Mouse (Mus musculus) adrenal gland, postnatal 25 days (tissue): Measurements from ENCODE around the gene Olfr1098. TPM values are rescaled to one million over a fixed set of nuclear protein-coding genes. Genes with fewer than 3 reads are reported as not detected.

Source experiments
- DNase-seq: peaks from one replicate; pipeline ENCODE4 v3.0.0; 2021; ENCODE audit warnings: mixed read lengths
- long read RNA-seq: library from polyadenylated mRNA; stranded (forward); transcript quantifications from one replicate; pipeline ENCODE4 v2.0.0, GENCODE M21; 2021
- total RNA-seq: library from RNA; stranded (reverse); gene quantifications from 2 replicates; pipeline ENCODE4 v1.2.3, GENCODE M21; 2021

The Olfr1098 gene
- total RNA-seq = not detected in 2 replicates
- long read RNA-seq = 0 reads

DNA sequence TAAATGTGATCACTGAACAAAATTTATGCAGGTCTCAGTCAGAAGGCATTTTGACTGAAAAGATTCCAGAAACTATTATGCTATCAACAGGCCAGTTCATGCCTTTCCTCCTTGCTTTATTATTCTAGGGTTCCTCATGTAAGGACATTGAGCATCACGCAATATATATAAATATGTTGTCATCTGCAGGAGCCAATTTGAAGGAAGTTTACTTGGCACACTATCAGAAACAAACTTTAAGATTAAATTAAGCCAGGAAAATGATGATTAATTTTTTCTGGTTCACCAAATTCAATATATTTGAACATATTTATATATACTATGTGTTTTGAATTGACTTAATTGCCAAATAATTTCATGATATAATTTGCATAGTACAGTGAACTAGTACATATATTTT lies at the start of gene Olfr1098:
TSS of gene Olfr1098 (minus strand) at position 101 of the 400 bp plus-strand sequence.
- DNase-seq = no peak

DNA sequence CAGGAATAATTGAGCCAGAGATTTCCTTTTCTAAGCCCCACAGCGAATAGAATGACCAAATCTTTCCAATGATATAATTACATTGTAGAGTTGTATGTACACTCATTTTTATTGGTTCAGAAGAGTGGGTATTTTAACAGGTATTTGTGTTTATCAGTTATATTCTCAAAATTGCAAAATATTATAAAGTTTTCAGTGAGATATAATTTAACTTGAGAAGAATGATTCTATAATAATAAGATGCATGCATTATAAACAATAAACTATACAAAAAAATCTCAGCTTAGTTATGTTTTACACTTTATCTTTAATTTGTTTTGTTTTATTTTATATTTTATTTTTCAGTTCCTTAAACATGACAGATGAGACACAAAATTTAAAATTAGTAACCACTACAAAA lies 36.2 kb upstream of the Olfr1098 start, which contains the start of gene Olfr1099:
TSS of gene Olfr1099 (minus strand) at position 101 of the 400 bp plus-strand sequence.
- DNase-seq = no peak

GRCm38 (mm10) chr2:86926557-86926956 lies 2.2 kb upstream of the Olfr1098 start:
- DNase-seq = no peak

DNA sequence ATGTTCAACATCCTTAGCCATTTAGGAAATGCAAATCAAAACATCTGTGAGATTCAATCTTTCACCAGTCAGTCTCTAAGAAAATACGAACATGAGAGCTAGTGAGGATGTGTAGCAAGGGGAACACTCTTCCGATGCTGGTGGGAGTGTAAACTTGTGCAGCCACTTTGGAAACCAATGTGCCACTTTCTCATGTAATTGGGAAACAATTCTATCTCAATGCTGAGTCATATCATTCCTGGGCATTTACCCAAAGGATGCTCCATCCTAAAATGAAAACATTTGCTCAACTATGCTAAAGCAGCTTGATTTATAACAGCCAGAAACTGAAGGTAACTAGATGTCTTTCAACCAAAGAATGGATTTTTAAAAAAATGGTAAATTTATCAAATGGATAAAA lies 18.7 kb downstream of the Olfr1098 start:
- no peak for DNase-seq

GRCm38 (mm10) chr2:86892116-86892515 lies 32.2 kb downstream of the Olfr1098 start, which contains the start of gene Olfr1097:
Olfr1097 (minus strand) TSS chr2:86892216.
- DNase-seq = no peak

DNA sequence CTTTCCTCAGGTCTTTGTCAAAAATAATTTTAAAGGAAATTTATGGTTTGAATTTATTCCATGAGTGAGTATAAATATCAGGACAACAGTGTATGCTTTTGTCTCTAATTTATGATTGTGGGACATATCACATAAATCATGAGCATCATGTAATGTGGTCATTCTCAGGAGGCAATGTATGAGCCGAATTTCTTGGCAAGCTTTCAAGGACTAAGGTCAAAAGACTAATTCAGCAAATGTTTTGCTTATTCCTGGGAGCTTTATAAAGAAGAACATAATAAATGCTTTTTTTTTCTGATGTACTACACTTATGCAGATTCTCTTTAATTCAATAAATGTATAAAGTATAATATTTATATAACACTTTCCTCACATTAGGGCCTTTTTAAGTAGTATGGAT lies 49.6 kb downstream of the Olfr1098 start, which contains the start of gene Gm13723:
TSS of gene Gm13723 (minus strand) at position 101 of the 400 bp plus-strand sequence.
- DNase-seq = no peak

Other genes with a start within 250 kb of the Olfr1098 start
- gene Olfr1086, start 244.5 kb downstream of the Olfr1098 start, total RNA-seq = not detected in 2 replicates
- gene Olfr1087, start 226.2 kb downstream of the Olfr1098 start, total RNA-seq = not detected in 2 replicates
- gene Olfr1089, start 190.8 kb downstream of the Olfr1098 start, total RNA-seq = not detected in 2 replicates
- not detected in 2 replicates for gene Olfr1090, start 165.6 kb downstream of the Olfr1098 start, total RNA-seq
- not detected in 2 replicates for gene Olfr1093, start 142.1 kb downstream of the Olfr1098 start, total RNA-seq
- gene Olfr141, start 114.5 kb downstream of the Olfr1098 start, total RNA-seq = not detected in 2 replicates
- not detected in 2 replicates for gene Olfr1094, start 99.9 kb downstream of the Olfr1098 start, total RNA-seq
- gene Olfr1095, start 72.8 kb downstream of the Olfr1098 start, total RNA-seq = not detected in 2 replicates
- not detected in 2 replicates for gene Gm13723, start 49.7 kb downstream of the Olfr1098 start, total RNA-seq
- gene Olfr1097, start 32.3 kb downstream of the Olfr1098 start, total RNA-seq = not detected in 2 replicates
- not detected in 2 replicates for gene Olfr1099, start 36.1 kb upstream of the Olfr1098 start, total RNA-seq
- not detected in 2 replicates for gene Olfr1100, start 55.4 kb upstream of the Olfr1098 start, total RNA-seq
- not detected in 2 replicates for gene Olfr1101, start 66.7 kb upstream of the Olfr1098 start, total RNA-seq
- gene Olfr1102, start 73.9 kb upstream of the Olfr1098 start, total RNA-seq = not detected in 2 replicates
- not detected in 2 replicates for gene Olfr1104, start 102.5 kb upstream of the Olfr1098 start, total RNA-seq
- not detected in 2 replicates for gene Olfr1105, start 112.0 kb upstream of the Olfr1098 start, total RNA-seq
- gene Olfr1106, start 127.7 kb upstream of the Olfr1098 start, total RNA-seq = not detected in 2 replicates
- gene Olfr1107, start 151.3 kb upstream of the Olfr1098 start, total RNA-seq = not detected in 2 replicates
- gene Olfr1109, start 171.5 kb upstream of the Olfr1098 start, total RNA-seq = not detected in 2 replicates
- not detected in 2 replicates for gene Olfr259, start 190.0 kb upstream of the Olfr1098 start, total RNA-seq
- not detected in 2 replicates for gene Olfr1110, start 215.8 kb upstream of the Olfr1098 start, total RNA-seq
- gene Olfr1111, start 228.1 kb upstream of the Olfr1098 start, total RNA-seq = not detected in 2 replicates